Mouse (Mus musculus) liver, adult 2 months (tissue): ENCODE measurements at regions not wholly inside any gene's neighbourhood (a gene's known extent, or its start where the extent isn't known, plus 50 kb on each side); places are given as distances from the start of the nearest gene placed in this dataset.

Experiments used
- CTCF ChIP-seq: fragments of 200-500 bp; IDR thresholded peaks from 2 replicates; pipeline ENCODE4 v1.5.1; 2011; ENCODE audit warnings: low read depth, low read length, control low read depth
- POLR2A ChIP-seq: fragments of 200-500 bp; IDR thresholded peaks from 2 replicates; pipeline ENCODE4 v1.6.1; 2011; ENCODE audit warnings: low read length, control low read depth; ENCODE audit not compliant: insufficient read depth; ENCODE audit errors: extremely low read depth

DNA sequence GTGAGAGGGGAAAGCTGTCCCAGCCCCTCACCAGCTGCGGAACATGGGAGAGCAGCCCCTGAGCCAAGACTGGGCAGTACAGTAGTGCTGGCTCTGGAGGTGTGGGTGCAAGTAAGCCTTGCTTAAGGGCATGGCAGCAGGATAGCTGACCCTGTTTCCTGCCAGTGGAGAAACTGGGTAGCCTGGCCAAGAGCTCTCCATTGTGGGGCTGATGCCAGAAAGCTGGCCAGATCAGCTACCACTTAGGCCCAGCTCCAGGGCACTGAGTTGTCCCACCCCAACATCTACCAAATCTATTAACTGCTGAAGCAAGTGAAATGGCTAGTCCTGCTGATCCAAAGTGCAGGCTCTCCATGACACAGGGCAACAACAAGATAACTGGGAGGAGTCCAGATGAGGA lies 351.8 kb downstream of the 9330182O14Rik start:
- TF ChIP-seq POLR2A = no peak
- no peak for TF ChIP-seq CTCF
